Mouse (Mus musculus) gastrocnemius, postnatal 4 days (tissue): ENCODE measurements around the gene Foxk2. TPM values are rescaled to one million over a fixed set of nuclear protein-coding genes. Genes with fewer than 3 reads are reported as not detected.
A peak's percentile ranks its signal among the peaks of the same experiment; 100 is the strongest.
"Not testable (repeated sequence)": the region's sequence is repeated elsewhere in the genome, so short reads cannot be mapped to it uniquely, and the experiment has no call there.

ENCODE experiments used
- DNase-seq, 2 experiments: peaks; one replicate each; pipeline ENCODE4 v3.0.0; 2021 to 2022; ENCODE audit warnings: low spot score in 2 of 2, mixed read lengths in 2 of 2
- total RNA-seq, 2 experiments: library from RNA; stranded (reverse); gene quantifications; 2 replicates each; pipeline ENCODE4 v1.2.3; 2021

The Foxk2 gene
- total RNA-seq, 2 experiments from 2014 or later: 36.4 to 37.5 TPM

DNA sequence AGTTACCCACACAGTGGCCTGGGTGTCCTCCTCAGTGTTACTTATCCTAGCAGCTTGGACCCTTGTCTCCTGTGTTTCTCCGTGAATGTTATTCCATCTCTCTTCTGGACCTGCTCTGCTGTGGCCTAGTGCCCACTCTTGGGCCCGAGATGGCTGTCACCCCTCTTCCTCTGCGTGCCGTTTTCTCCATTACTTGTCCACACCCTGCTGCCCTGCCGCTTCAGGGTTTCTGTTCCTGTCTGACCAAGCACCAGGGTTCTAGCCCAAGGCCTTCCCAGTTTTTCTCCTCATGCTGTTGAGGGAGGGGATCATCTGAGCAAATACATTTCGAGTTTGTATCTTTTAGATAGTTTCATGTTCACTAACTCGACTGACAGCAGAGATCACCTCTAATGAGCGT lies 17.7 kb downstream of the Foxk2 start:
- DNase-seq: no peak

DNA sequence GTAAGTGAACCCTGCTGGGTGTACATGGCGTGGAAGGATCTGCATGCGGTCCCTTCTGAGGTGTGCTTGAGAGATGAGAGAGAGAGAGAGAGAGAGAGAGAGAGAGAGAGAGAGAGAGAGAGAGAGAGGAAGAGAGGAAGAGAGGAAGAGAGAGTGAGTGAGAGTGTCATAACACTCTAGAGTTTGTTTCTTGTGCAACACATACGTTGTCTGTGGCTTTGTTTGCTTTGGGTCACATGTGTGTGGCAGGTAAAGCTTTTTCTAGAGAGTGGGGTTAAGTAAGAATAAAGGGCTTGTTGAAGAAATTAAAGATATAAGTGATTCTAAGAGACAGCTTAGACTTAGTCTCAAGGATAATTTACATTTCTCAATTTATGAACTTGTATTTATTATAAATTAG lies 18.2 kb downstream of the Foxk2 start:
- DNase-seq: no peak

DNA sequence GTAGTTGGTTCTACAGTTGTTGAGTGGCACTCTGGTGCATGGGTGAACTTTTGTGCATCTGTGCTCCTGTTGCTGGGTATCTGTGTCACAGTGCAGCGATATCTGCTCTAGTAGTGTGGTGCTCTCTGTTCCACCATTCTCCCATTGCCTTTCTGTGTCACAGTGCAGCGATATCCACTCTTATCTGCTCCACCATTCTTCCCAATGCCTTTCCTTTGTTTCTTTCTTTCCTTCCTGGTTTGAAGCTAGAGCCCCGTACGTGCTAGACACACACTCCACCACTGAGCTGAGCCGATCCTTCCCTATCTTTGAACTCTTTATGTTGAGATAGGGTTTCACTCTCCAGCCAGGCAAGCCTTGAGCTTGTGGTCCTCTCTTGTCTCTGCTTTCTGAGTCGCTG lies 23.1 kb downstream of the Foxk2 start:
- DNase-seq: no peak

DNA sequence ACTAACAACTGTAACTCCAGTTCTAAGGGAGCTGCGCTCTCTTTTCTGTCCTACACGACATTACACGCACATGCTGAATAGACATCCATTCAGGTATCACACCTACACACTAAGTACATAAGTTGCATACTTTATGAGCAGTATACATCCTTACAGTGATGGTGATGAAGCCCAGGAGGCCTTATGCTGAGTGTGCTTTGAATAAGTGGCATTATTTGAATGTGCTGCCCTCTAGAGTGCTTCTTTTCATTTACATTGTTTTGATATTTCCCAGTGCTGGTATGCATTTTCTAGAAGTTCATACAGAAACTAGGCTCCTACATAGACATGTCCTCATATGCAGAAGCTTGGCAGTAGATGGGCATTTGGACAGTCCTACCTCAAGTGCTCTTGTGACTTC lies 30.1 kb downstream of the Foxk2 start:
- no peak for DNase-seq

DNA sequence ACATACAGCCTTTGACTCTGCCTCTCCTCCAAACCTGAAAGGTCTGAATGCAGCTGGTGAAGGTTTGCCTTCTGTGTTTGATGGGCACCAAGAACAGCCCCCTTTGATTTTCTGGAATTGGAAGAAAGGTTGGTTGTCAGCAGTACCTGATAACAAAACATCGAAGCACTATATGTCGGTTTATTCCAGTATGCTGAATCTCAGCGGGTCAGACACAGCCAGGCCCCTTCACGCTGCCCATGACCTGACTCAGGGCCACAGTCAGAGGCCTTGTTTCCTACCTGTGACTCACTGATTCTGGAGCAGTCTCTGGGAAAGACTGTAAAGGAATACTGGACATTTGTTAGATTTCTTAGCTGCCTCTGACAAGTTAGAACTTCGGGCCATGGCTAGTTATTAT lies 35.0 kb downstream of the Foxk2 start:
- no peak for DNase-seq

DNA sequence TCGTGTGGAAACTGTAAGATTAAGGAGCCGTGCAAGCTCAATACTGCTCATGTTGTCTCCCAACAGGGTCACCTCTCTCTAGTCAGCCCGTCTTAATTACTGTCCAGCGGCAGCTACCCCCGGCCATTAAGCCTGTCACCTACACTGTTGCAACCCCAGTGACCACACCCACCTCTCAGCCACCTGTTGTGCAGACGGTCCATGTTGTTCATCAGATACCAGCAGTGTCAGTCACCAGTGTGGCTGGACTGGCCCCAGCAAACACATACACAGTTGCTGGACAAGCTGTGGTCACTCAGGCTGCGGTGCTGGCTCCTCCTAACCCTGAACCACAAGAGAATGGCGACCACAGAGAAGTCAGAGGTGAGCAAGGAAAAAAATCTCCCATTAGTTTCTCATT lies 38.7 kb downstream of the Foxk2 start:
- no peak for DNase-seq

DNA sequence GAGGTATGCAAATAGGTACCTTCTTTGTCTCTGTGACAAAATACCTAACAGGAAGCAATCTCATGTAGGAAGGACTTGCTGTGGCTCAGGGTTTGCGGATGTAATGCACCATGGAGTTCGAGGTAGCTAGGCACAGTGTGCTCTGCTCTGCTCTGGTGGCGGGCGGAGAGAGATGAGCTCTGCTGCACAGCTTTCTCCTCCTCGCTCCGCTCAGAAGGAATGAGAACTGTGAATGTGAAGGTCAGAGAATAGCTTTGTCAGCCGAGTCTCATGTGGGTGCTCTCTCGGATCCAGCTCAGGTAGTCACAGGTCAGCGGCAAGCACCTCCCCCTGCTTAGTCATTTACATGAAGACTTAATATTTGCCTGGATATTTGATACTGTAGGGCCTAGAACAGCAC lies 40.5 kb downstream of the Foxk2 start:
- no peak for DNase-seq

DNA sequence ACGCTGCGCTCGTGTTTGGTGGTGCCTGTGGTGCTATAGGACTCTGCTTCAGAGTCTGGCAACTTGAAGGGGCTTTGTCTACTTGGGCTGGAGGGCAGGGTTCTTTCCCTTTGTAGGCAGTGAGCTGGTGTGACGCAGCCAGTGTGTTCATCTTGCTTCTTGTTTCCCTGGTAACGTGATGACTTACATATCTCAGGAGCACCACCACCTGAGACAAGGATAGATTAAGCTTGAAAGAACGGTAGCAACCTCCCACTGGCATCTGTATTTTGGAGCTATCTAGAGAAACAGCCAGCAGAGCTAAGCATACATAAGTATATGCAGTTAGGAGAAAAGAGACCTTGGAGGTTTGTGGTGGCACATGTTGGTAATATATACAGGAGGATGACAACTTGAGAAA lies 45.6 kb downstream of the Foxk2 start:
- DNase-seq: no peak

DNA sequence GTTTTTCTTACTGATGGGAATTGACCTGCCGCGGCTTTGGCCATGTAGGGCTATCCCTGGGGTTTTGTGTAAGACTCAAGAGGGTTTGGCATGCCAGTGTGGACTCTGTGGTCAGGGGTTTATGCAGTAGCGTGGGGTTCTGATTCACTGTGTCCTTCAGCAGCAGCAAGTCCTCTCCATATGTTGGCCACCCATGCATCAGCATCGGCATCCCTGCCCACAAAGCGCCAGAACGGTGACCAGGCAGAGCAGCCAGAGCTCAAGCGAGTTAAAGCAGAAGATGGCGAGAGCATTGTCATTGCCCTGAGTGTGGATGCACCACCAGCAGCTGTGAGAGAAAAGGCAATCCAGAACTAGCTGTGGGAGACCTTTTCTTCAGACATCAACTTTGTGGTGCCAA lies 46.8 kb downstream of the Foxk2 start:
- DNase-seq: no peak

DNA sequence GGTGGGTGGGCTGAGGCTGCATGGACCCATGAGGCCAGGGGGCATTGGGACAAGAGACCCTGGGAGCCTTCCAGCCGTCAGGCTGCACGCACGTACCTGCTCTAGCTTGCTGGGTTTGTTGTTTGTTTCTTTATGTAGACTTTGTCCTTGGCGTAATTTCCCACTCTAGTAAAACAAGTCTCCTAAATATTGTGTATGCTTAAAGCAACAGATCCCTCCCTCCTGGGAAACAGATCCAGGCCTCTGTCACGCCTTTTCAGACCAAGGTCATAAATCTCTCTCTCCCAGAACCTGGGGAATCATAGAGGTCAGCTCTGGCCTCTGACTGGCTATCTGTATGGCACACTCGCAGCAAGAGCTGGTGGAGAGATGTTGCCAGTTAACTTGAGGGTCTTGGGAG lies 47.9 kb downstream of the Foxk2 start:
- not testable (repeated sequence) for DNase-seq

DNA sequence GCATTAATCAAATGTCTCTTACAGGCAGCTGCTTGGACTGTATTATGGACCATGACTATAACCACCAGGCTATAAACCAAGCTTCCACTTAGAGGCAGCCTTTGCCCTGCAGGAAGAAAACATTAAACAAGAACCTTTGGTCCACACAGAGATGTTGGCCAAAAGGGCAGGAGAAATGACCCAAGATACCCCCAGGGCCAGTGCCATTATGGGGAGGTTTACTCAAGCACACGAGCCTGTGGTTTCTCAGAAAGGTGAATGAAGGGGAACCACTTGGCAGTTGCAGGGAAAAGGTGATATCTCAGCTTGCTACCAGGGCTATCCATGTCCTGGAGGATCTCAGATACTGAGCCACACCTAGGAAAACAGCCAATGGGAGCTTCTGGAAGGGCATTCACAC lies 66.2 kb downstream of the Foxk2 start:
- no peak for DNase-seq

DNA sequence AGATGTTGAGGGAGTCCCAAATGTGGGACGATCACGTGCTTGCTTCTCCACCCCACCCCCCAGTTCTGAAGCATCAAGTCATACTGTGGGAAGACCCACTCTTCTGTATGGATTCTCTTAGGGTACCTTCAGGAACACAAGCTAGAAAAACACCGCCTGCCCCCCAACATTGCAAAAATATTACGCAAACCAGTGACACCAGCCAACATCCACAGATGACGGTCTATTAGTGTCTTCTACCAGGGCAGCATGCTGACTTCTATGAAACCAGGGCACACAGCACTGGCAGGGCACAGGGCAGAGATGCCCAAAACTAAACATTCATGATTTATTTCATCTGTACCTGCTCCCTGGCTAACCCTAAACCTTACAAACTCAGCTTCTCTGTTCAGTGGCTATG lies 66.9 kb downstream of the Foxk2 start:
- no peak for DNase-seq

DNA sequence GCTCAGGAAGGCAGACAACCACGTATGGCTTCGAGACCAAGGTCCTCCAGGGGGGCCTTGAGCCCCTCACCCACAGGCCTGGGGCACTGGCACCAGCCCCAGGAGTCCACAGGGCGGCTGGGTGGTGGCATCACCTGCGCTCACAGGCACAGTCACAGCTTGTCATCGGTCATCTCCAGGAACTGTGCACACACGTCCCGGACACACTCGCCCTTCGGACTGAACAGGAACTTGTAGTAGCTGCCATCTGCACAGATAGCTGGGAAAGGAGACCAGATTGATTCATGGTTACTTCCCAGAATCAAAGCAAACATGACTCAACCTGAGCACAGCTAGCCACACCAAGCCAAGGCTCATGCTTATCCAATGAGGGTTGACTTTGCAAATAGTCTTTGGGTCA lies 68.4 kb downstream of the Foxk2 start:
- peak in 1 of 2 experiments; percentile 10 for DNase-seq

DNA sequence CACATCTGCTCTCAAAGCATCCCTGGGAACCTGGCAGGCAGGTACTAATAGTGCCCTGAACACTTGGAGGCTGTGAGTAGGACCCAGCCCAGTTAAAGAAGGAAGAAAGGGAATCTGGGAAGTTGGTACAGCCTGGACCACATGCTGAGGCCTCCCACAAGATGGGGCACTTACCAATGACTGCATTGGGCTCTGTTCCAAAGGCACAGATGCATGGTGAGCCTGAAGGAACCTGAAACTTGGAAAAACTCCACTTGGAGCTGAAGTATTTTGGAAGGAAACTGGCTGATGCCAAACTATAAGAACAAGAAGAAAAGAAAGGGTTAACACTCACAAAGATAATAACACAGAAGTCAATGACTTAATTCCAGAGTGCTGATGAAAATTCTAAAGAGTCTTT lies 68.8 kb downstream of the Foxk2 start:
- peak in 1 of 2 experiments; percentile 4 for DNase-seq

DNA sequence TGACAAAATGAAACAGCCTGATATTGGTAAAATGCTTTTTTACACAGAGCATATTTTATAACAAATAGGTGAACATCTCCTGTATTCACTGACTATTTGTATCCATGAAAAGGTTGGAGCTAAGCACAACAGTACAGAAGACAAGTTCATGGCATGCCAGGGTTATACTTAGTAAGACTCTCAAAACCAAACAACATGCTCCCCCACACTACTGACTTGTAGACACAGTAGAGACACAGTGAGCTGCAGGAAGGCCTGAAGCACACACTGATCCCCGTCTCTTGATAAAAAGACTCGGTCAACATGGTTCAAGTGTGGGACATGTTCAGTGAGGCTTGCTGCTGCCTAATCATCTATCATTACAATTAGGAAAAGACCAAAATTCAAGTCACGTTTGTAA lies 71.9 kb downstream of the Foxk2 start:
- no peak for DNase-seq

DNA sequence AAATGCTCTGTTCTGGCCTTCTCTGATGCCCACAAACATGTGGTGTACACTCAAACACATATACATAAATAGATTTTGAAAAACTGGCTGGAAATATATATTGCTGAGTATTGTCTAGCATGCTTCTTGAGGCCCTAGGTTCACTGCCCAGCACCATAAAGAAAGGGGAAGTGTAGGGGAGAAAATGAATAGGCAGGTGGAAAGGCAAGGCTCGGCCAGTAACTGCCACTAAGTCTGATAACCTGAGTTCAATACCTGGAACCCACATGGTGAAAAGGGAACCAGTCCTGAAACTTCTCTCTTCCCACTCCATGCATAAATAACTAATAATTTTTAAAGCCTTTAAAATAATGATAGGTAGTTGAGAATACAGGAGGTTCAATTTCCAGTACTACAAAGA lies 79.9 kb downstream of the Foxk2 start:
- DNase-seq: no peak

DNA sequence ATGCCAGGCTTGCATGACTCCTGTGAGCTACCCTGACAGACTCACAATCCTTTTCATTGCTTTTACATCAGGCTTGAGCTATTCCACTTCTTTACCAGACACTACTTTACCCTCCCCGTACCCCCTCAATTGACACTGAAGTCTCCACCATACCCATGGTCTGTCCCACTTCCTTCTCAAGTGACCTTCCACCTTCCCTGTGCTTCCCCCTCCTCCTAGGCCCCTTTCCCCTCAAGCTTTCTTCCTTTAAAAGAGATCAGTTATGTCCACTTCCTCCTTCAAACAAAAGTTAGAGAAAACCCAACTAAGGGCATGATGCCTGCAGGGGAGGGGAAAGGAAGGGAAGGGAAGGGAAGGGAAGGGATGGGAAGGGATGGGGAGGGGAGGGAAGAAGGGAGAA lies 80.5 kb downstream of the Foxk2 start:
- DNase-seq: no peak

DNA sequence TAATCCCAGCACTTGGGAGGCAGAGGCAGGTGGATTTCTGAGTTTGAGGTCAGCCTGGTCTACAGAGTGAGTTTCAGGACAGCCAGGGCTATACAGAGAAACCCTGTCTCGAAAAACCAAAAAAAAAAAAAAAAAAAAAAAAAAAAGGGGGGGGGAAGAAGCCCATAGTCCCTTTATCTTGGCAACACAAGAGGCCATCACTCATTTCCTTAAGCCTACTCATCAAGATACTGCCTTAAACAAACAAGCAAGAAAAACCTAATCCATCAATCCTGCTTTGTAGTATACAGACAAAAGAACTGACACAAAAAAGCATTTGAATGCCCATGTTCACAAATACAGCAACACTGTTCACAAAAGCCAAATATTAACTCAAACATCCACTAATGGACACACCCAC lies 82.6 kb downstream of the Foxk2 start:
- DNase-seq: not testable (repeated sequence)

DNA sequence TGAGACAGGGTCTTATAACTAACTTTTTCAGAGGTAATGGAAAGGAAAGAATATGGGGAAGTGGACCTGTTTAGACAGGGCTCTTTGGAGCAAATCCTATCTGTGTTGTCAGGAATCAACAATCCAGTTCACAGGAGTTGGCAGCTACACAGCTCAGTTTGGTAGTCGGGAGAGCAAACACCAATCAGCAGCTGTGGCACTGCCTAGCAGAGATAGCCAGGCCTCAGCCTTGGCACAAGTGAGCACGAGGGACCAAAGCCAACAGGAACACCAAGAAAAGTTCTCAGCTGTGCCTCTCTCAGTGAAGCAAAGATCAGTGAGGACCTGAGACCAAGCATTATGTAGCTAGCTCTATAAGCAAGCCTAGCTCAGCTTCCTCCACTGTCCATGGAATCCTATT lies 87.2 kb downstream of the Foxk2 start:
- peak in 1 of 2 experiments; percentile 31 for DNase-seq

DNA sequence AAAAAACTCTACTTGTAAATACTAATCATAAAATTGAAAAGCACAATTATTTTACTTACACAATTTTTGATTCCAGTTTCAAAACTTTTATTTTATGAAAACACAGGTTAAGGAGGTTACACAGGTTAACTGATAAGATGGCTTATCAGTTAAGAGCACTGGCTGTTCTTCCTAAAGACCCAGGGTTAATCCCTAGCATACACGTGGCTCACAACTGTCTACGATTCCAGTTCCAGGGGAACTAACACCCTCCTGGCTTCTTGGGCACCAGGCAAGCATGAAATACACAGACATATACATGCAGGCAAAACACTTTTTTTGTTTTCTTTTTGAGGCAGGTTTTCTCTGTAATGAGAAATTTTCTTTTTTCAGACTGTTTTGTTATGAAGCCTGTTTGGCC lies 88.4 kb downstream of the Foxk2 start:
- no peak for DNase-seq

DNA sequence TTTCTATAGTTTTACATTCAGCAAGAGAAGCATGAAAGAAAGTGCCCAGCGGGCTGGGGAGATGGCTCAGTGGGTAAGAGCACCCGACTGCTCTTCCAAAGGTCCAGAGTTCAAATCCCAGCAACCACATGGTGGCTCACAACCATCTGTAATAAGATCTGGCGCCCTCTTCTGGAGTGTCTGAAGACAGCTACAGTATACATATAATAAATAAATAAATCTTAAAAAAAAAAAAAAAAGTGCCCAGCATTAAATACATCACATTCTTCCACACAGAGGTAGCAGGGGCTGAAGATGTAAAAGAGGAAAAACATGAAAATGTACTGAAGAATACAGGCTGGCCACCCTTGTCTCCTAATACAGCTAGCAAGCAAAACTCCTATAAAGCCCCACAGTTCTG lies 88.9 kb downstream of the Foxk2 start:
- DNase-seq: not testable (repeated sequence)

DNA sequence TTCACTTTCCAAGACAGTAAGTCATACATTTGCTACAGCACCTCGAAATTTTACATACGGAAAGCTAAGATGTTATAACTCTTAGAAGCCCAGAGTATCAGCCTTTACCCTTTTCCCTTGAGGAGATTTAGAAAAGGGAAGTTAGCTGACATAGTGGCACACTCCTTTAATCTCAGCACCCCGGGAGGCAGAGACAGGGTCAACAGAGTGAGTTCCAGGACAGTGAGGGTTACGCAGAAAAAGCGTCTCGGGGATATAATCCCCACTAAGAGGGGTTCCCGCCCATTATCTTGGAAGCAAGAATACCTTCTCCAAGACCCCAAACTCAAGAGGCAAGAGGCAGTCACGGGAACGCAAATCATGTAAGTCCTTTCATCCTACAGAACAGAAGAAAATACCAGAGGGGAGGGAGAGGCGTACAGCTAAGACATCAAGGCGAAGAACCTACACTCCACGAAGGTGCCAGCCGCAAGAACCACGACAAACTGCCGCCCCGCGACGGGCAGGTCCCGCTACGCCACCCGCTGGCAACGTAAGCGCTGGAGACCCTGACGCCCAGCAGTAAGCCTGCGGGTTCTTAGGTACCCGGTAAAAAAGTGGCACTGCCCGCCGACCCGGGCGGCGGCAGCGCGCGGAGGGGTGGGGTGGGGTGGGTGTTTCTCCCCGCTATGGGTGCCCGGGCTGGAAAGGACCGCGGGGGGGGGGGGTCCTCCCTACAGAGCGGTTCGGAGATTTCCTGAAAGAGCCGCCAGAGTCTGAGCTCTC lies 93.7 kb downstream of the Foxk2 start:
- DNase-seq: peak in 1 of 2 experiments; percentile 30

DNA sequence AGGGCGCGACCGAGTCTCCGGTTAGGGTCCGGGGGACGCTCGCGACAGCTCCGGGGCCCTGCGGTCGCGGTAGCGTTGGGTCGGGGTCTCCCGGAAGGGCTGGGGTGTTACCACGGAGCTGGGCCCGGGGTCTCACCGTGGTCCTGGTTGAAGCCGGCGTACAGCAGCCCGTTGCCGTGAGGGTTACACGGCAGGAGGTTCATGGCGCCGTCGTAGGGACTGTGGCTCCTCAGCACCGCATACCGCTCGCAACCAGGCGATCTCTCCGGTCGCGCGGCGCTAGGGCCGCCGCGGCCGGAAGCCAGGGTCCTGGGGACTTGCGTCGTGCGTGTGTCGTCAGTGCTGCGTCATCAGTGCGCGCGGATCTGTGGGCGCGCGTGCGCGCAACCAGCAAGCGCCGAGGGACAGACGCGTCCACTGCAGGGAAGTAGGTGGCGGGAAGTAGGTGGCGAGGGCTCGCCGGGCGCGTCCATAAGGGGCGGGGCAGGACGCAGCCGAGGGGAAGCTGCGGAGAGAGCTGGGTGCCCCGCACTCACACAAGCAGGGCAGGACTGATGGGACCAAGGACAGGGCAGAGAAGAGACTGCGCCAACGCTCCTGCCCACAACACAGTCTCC lies 94.4 kb downstream of the Foxk2 start, which contains the start of gene Wdr45b:
Gene Wdr45b, minus strand, starts transcription at position 355 of the 617 bp plus-strand sequence.
- peak; percentile 95 to 99 for DNase-seq
